Comparison of ENCODE assay signal across 10 mouse cellular contexts in genomic region chr4:138793276-138793675, GRCm38 (mm10). TPM values are rescaled to one million over a fixed set of nuclear protein-coding genes. Genes with fewer than 3 reads are reported as not detected.
DNase-seq lines count a peak whose midpoint lies in the region; ATAC-seq and TF ChIP-seq lines count a peak whose summit lies in the region.
"Had no signal": no experiment of that assay in that cellular context is flagged by ENCODE, and none has a peak within 500 bp of the region (broad histone marks: within the 10 kb centered on the region; RNA-seq: fewer than 3 reads in every experiment).

No protein-coding gene starts in this region.

- H3K4me2 ChIP-seq in kidney, postnatal 0 days (ENCODE audit: low read length) = no peak overlapping the region
- H3K4me2 ChIP-seq in kidney, embryonic 16.5 days (replicated peaks; ENCODE audit: low read depth, low read length) = no peak overlapping the region
- H3K4me2 ChIP-seq in intestine, embryonic 14.5 days (ENCODE audit: low read length) = no peak overlapping the region
- H3K4me2 ChIP-seq in limb, embryonic 15.5 days = no peak overlapping the region
- H3K4me2 ChIP-seq: stomach, embryonic 15.5 days had no signal

- DNase-seq in kidney, postnatal 0 days (ENCODE audit: low spot score) = peak; percentile 77
- DNase-seq in adrenal gland, adult 18-20 months (ENCODE audit: low spot score in 2 of 2) = peak; percentile 23 to 38
- DNase-seq in cerebellum, postnatal 4 days (ENCODE audit: low spot score in 2 of 2) = peak; percentile 38 to 42
- DNase-seq in intestine, embryonic 14.5 days (ENCODE audit: low spot score) = peak; percentile 67
- peak; percentile 57 for DNase-seq in thymus, postnatal 14 days

- H3K27me3 ChIP-seq in kidney, postnatal 0 days (ENCODE audit: insufficient read depth, low read length) = no peaks in the 10 kb centered on the region; the same call in 1 of the 2 replicates
- no peaks in the 10 kb centered on the region for H3K27me3 ChIP-seq in kidney, embryonic 16.5 days (ENCODE audit: insufficient read depth, low read length)
- H3K27me3 ChIP-seq in intestine, embryonic 14.5 days (replicated peaks; ENCODE audit: control insufficient read depth, insufficient read depth, low read length) = no peaks in the 10 kb centered on the region
- no peaks in the 10 kb centered on the region for H3K27me3 ChIP-seq in limb, embryonic 15.5 days
- H3K27me3 ChIP-seq: stomach, embryonic 15.5 days had no signal

- H3K4me1 ChIP-seq in kidney, postnatal 0 days (replicated peaks; ENCODE audit: insufficient read depth, low read length) = no peaks in the 10 kb centered on the region
- H3K4me1 ChIP-seq in kidney, embryonic 16.5 days (ENCODE audit: insufficient read depth, low read length) = peaks cover 6% of the 10 kb centered on the region; the same call in 1 of the 2 replicates
- H3K4me1 ChIP-seq in intestine, embryonic 14.5 days (replicated peaks; ENCODE audit: control insufficient read depth, insufficient read depth, low read length) = peaks cover 4% of the 10 kb centered on the region; the same call in 1 of the 2 replicates
- H3K4me1 ChIP-seq in limb, embryonic 15.5 days = peaks cover 13% of the 10 kb centered on the region

- no peak overlapping the region for H3K4me3 ChIP-seq in kidney, postnatal 0 days (replicated peaks; ENCODE audit: low read depth, low read length)
- no peak overlapping the region for H3K4me3 ChIP-seq in kidney, embryonic 16.5 days (ENCODE audit: low read length)
- H3K4me3 ChIP-seq in intestine, embryonic 14.5 days (ENCODE audit: low read depth, low read length) = no peak overlapping the region
- no peak overlapping the region for H3K4me3 ChIP-seq in limb, embryonic 15.5 days
- H3K4me3 ChIP-seq: stomach, embryonic 15.5 days had no signal

- no peak overlapping the region for H3K27ac ChIP-seq in kidney, postnatal 0 days
- no peak overlapping the region for H3K27ac ChIP-seq in kidney, embryonic 16.5 days (ENCODE audit: low read length)
- H3K27ac ChIP-seq in intestine, embryonic 14.5 days (ENCODE audit: low read depth) = no peak overlapping the region
- H3K27ac ChIP-seq in limb, embryonic 15.5 days = 0 out of 2 replicates have a peak overlapping the region, but pooled peaks have one; percentile 38
- H3K27ac ChIP-seq: stomach, embryonic 15.5 days had no signal

- H3K9ac ChIP-seq in kidney, postnatal 0 days (ENCODE audit: low read depth, low read length) = no peak overlapping the region
- H3K9ac ChIP-seq in kidney, embryonic 16.5 days (replicated peaks; ENCODE audit: low read length) = no peak overlapping the region
- no peak overlapping the region for H3K9ac ChIP-seq in intestine, embryonic 14.5 days (ENCODE audit: low read length)
- no peak overlapping the region for H3K9ac ChIP-seq in limb, embryonic 15.5 days
- H3K9ac ChIP-seq: stomach, embryonic 15.5 days had no signal

- 0 out of 2 replicates have a peak, but pooled peaks have one; percentile 21 for ATAC-seq in kidney, postnatal 0 days (replicated peaks; ENCODE audit: low FRiP score, low read depth)
- ATAC-seq in kidney, embryonic 16.5 days (ENCODE audit: low FRiP score, low TSS enrichment) = no peak
- ATAC-seq in intestine, embryonic 14.5 days (replicated peaks; ENCODE audit: low FRiP score, low TSS enrichment, low read depth) = no peak
- no peak for ATAC-seq in limb, embryonic 15.5 days (ENCODE audit: insufficient number of reproducible peaks, low FRiP score, low TSS enrichment, low read depth)
- no peak for ATAC-seq in megakaryocyte-erythroid progenitor cell, adult 5-6 weeks (replicated peaks; ENCODE audit: low FRiP score, low TSS enrichment, poor library complexity, severe bottlenecking)

- no peaks in the 10 kb centered on the region for H3K9me3 ChIP-seq in kidney, postnatal 0 days (replicated peaks; ENCODE audit: low read length)
- H3K9me3 ChIP-seq in kidney, embryonic 16.5 days (ENCODE audit: low read length) = no peaks in the 10 kb centered on the region
- H3K9me3 ChIP-seq in intestine, embryonic 14.5 days (ENCODE audit: control insufficient read depth, low read length) = peaks cover 4% of the 10 kb centered on the region; the same call in 1 of the 2 replicates
- H3K9me3 ChIP-seq in limb, embryonic 15.5 days = no peaks in the 10 kb centered on the region
- H3K9me3 ChIP-seq: stomach, embryonic 15.5 days had no signal

- 53% methylated on average over 2 of the region's 2 CpGs for WGBS in kidney, postnatal 0 days
- 65% methylated on average over 2 of the region's 2 CpGs for WGBS in kidney, embryonic 16.5 days
- 54% methylated on average over 2 of the region's 2 CpGs for WGBS in intestine, embryonic 14.5 days
- WGBS in limb, embryonic 15.5 days = 39% methylated on average over 2 of the region's 2 CpGs

- peak; percentile 78 for TF ChIP-seq CTCF in kidney, postnatal 0 days (IDR thresholded peaks at IDR 0.05; ENCODE audit: low read depth)

- no peaks in the 10 kb centered on the region for H3K36me3 ChIP-seq in kidney, postnatal 0 days (ENCODE audit: insufficient read depth, low read length)
- H3K36me3 ChIP-seq in kidney, embryonic 16.5 days (ENCODE audit: insufficient read depth, low read length) = no peaks in the 10 kb centered on the region
- no peaks in the 10 kb centered on the region for H3K36me3 ChIP-seq in intestine, embryonic 14.5 days (ENCODE audit: control insufficient read depth, insufficient read depth, low read length)
- H3K36me3 ChIP-seq in limb, embryonic 15.5 days = no peaks in the 10 kb centered on the region
- H3K36me3 ChIP-seq: stomach, embryonic 15.5 days had no signal

RNA-seq across cellular contexts. Expression of gene Pla2g2d, which starts 17.7 kb away (rescaled TPM):
- polyA plus RNA-seq in kidney, postnatal 0 days (2015; fragmentation: Nextera tagmentation; extraction: Ambion mirVana) = 0.11 and 0.14 TPM in 2 replicates
- 0.19 TPM in 1 of 2 replicates, not detected in the other for polyA plus RNA-seq in kidney, embryonic 16.5 days (2015; fragmentation: Nextera tagmentation; extraction: Ambion mirVana)
- total RNA-seq in adrenal gland, adult 18-20 months (2021) = 1 to 10 TPM; 1.3 to 2.5 TPM
- polyA plus RNA-seq in intestine, embryonic 14.5 days (2014; fragmentation: Nextera tagmentation; extraction: Ambion mirVana) = 1.1 TPM in 1 of 2 replicates, not detected in the other
- polyA plus RNA-seq in limb, embryonic 15.5 days (2015; fragmentation: Nextera tagmentation; extraction: Ambion mirVana) = 0.26 and 0.51 TPM in 2 replicates
- not detected in 2 replicates for total RNA-seq in megakaryocyte-erythroid progenitor cell, adult 5-6 weeks (2014; fragmentation: Nextera tagmentation)
- not detected in 2 replicates for total RNA-seq in megakaryocyte-erythroid progenitor cell, adult 5-6 weeks (2017)
- polyA plus RNA-seq: liver, embryonic 16.5 days had no signal

RNA-seq across cellular contexts. Expression of gene Pla2g2f, which starts 35.9 kb away (rescaled TPM):
- not detected in 2 replicates for polyA plus RNA-seq in kidney, postnatal 0 days (2015; fragmentation: Nextera tagmentation; extraction: Ambion mirVana)
- polyA plus RNA-seq in kidney, embryonic 16.5 days (2015; fragmentation: Nextera tagmentation; extraction: Ambion mirVana) = 0.07 TPM in 1 of 2 replicates, not detected in the other
- total RNA-seq in adrenal gland, adult 18-20 months (2021) = 10 to 100 TPM; 27.9 to 38.5 TPM
- 0.12 and 0.80 TPM in 2 replicates for polyA plus RNA-seq in intestine, embryonic 14.5 days (2014; fragmentation: Nextera tagmentation; extraction: Ambion mirVana)
- polyA plus RNA-seq in limb, embryonic 15.5 days (2015; fragmentation: Nextera tagmentation; extraction: Ambion mirVana) = 60.8 and 64.7 TPM in 2 replicates
- not detected in 2 replicates for total RNA-seq in megakaryocyte-erythroid progenitor cell, adult 5-6 weeks (2014; fragmentation: Nextera tagmentation)
- total RNA-seq in megakaryocyte-erythroid progenitor cell, adult 5-6 weeks (2017) = not detected in 2 replicates
- polyA plus RNA-seq: liver, embryonic 16.5 days had no signal

RNA-seq across cellular contexts. Expression of gene Ubxn10, which starts 56.3 kb away (rescaled TPM):
- polyA plus RNA-seq in kidney, postnatal 0 days (2015; fragmentation: Nextera tagmentation; extraction: Ambion mirVana) = 1.5 and 1.7 TPM in 2 replicates
- 2.1 and 2.3 TPM in 2 replicates for polyA plus RNA-seq in kidney, embryonic 16.5 days (2015; fragmentation: Nextera tagmentation; extraction: Ambion mirVana)
- total RNA-seq in adrenal gland, adult 18-20 months (2021) = under 1 TPM; 0.70 to 0.99 TPM
- 1.0 and 1.8 TPM in 2 replicates for polyA plus RNA-seq in intestine, embryonic 14.5 days (2014; fragmentation: Nextera tagmentation; extraction: Ambion mirVana)
- polyA plus RNA-seq in limb, embryonic 15.5 days (2015; fragmentation: Nextera tagmentation; extraction: Ambion mirVana) = 0.43 and 0.54 TPM in 2 replicates
- total RNA-seq in megakaryocyte-erythroid progenitor cell, adult 5-6 weeks (2014; fragmentation: Nextera tagmentation) = not detected in 2 replicates
- total RNA-seq in megakaryocyte-erythroid progenitor cell, adult 5-6 weeks (2017) = not detected in 2 replicates

Comparison
In these comparisons a context has a peak if more than half of its experiments do, and no peak if none do; other contexts are left out.
1. RNA of gene Pla2g2f, which starts 35.9 kb away (polyA plus RNA-seq): 60.8 to 64.7 TPM in limb, embryonic 15.5 days; 0.12 to 0.80 TPM in intestine, embryonic 14.5 days, 0.07 TPM in kidney, embryonic 16.5 days and not detected in kidney, postnatal 0 days; every median in the first group is over 10 times any median in the second.
2. Peak in every context shown above with its lines, with median percentiles within 50 percentile points of each other: DNase-seq.